In genomic region chr17:84747212-84747611, GRCm38 (mm10) we compare ENCODE assay signal across 11 mouse cellular contexts. TPM values are rescaled to one million over a fixed set of nuclear protein-coding genes. Genes with fewer than 3 reads are reported as not detected.
DNase-seq lines count a peak whose midpoint lies in the region; ATAC-seq and TF ChIP-seq lines count a peak whose summit lies in the region.
"Had no signal": no experiment of that assay in that cellular context is flagged by ENCODE, and none has a peak within 500 bp of the region (broad histone marks: within the 10 kb centered on the region; RNA-seq: fewer than 3 reads in every experiment).

No protein-coding gene starts in this region.

- no peak for DNase-seq in frontal cortex, postnatal 14 days (ENCODE audit: low spot score in 2 of 2)
- no peak for DNase-seq in liver, embryonic 13.5 days
- DNase-seq in liver, postnatal 0 days: no peak
- peak; percentile 67 for DNase-seq in midbrain, postnatal 0 days (ENCODE audit: low spot score)
- DNase-seq in cerebellum, postnatal 25 days: no peak

- H3K9me3 ChIP-seq in liver, embryonic 13.5 days (replicated peaks): no peaks in the 10 kb centered on the region
- H3K9me3 ChIP-seq in liver, postnatal 0 days (ENCODE audit: low read length): no peaks in the 10 kb centered on the region
- H3K9me3 ChIP-seq in embryonic facial prominence, embryonic 15.5 days (replicated peaks): no peaks in the 10 kb centered on the region
- H3K9me3 ChIP-seq in midbrain, postnatal 0 days (ENCODE audit: low read length): no peaks in the 10 kb centered on the region
- H3K9me3 ChIP-seq in kidney, embryonic 14.5 days (ENCODE audit: control insufficient read depth, low read length): no peaks in the 10 kb centered on the region
- H3K9me3 ChIP-seq: neural tube, embryonic 12.5 days had no signal

- H3K27ac ChIP-seq in liver, embryonic 13.5 days: 0 out of 2 replicates have a peak overlapping the region, but pooled peaks have one; percentile 16
- no peak overlapping the region for H3K27ac ChIP-seq in liver, postnatal 0 days (ENCODE audit: low read depth)
- 0 out of 2 replicates have a peak overlapping the region, but pooled peaks have one; percentile 28 for H3K27ac ChIP-seq in embryonic facial prominence, embryonic 15.5 days (replicated peaks)
- no peak overlapping the region for H3K27ac ChIP-seq in midbrain, postnatal 0 days (ENCODE audit: low read depth, low read length)
- no peak overlapping the region for H3K27ac ChIP-seq in kidney, embryonic 14.5 days (ENCODE audit: low read depth, low read length)
- H3K27ac ChIP-seq: macrophage; neural tube, embryonic 12.5 days had no signal

- 79% methylated on average over 6 of the region's 6 CpGs for WGBS in liver, embryonic 13.5 days (ENCODE audit: insufficient replicate concordance)
- 78% methylated on average over 6 of the region's 6 CpGs for WGBS in liver, postnatal 0 days (ENCODE audit: insufficient replicate concordance)
- WGBS in embryonic facial prominence, embryonic 15.5 days: 54% methylated on average over 6 of the region's 6 CpGs
- WGBS in midbrain, postnatal 0 days: 51% methylated on average over 6 of the region's 6 CpGs
- 75% methylated on average over 6 of the region's 6 CpGs for WGBS in kidney, embryonic 14.5 days

- no peak overlapping the region for H3K4me3 ChIP-seq in liver, embryonic 13.5 days (replicated peaks)
- H3K4me3 ChIP-seq in liver, postnatal 0 days (ENCODE audit: low read depth, low read length): no peak overlapping the region
- H3K4me3 ChIP-seq in embryonic facial prominence, embryonic 15.5 days (replicated peaks): no peak overlapping the region
- H3K4me3 ChIP-seq in midbrain, postnatal 0 days (ENCODE audit: low read depth, low read length): no peak overlapping the region
- H3K4me3 ChIP-seq in kidney, embryonic 14.5 days (ENCODE audit: low read length): no peak overlapping the region
- H3K4me3 ChIP-seq: neural tube, embryonic 12.5 days had no signal

- TF ChIP-seq CTCF in liver, postnatal 0 days (IDR thresholded peaks at IDR 0.05; ENCODE audit: low read depth): no peak
- TF ChIP-seq CTCF in midbrain, postnatal 0 days (IDR thresholded peaks at IDR 0.05): no peak

- no peak for TF ChIP-seq EP300 in liver, postnatal 0 days (IDR thresholded peaks at IDR 0.05; ENCODE audit: low read depth)

- ATAC-seq in frontal cortex, adult (ENCODE audit: low TSS enrichment): peak; percentile 75
- no peak for ATAC-seq in liver, embryonic 13.5 days (ENCODE audit: low read depth)
- ATAC-seq in liver, postnatal 0 days: no peak
- ATAC-seq in embryonic facial prominence, embryonic 15.5 days (ENCODE audit: insufficient number of reproducible peaks, low FRiP score, low TSS enrichment, low read depth): no peak
- no peak for ATAC-seq in midbrain, postnatal 0 days (ENCODE audit: low FRiP score)
- no peak for ATAC-seq in kidney, embryonic 14.5 days (ENCODE audit: low FRiP score, low TSS enrichment)

- H3K36me3 ChIP-seq in liver, embryonic 13.5 days: peaks cover 54% of the 10 kb centered on the region
- peaks cover 39% of the 10 kb centered on the region for H3K36me3 ChIP-seq in liver, postnatal 0 days (replicated peaks; ENCODE audit: insufficient read depth, low read length)
- peaks cover 23% of the 10 kb centered on the region for H3K36me3 ChIP-seq in embryonic facial prominence, embryonic 15.5 days
- H3K36me3 ChIP-seq in midbrain, postnatal 0 days (ENCODE audit: insufficient read depth, low read length): peaks cover 6% of the 10 kb centered on the region; the same call in 1 of the 2 replicates
- peaks cover 15% of the 10 kb centered on the region; the same call in 1 of the 2 replicates for H3K36me3 ChIP-seq in kidney, embryonic 14.5 days (ENCODE audit: control insufficient read depth, insufficient read depth, low read length)

- H3K4me2 ChIP-seq in liver, embryonic 13.5 days: no peak overlapping the region
- H3K4me2 ChIP-seq in liver, postnatal 0 days (ENCODE audit: low read depth, low read length): no peak overlapping the region
- no peak overlapping the region for H3K4me2 ChIP-seq in embryonic facial prominence, embryonic 15.5 days (replicated peaks)
- no peak overlapping the region for H3K4me2 ChIP-seq in midbrain, postnatal 0 days (ENCODE audit: low read depth, low read length, poor library complexity, severe bottlenecking)
- no peak overlapping the region for H3K4me2 ChIP-seq in kidney, embryonic 14.5 days (replicated peaks; ENCODE audit: low read depth, low read length)
- H3K4me2 ChIP-seq: liver, embryonic 11.5 days; neural tube, embryonic 12.5 days had no signal

- 0 out of 2 replicates have a peak, but pooled peaks cover 2% of the 10 kb centered on the region for H3K4me1 ChIP-seq in liver, embryonic 13.5 days (replicated peaks)
- 0 out of 2 replicates have a peak, but pooled peaks cover 2% of the 10 kb centered on the region for H3K4me1 ChIP-seq in liver, postnatal 0 days (ENCODE audit: insufficient read depth)
- H3K4me1 ChIP-seq in embryonic facial prominence, embryonic 15.5 days: 0 out of 2 replicates have a peak, but pooled peaks cover 4% of the 10 kb centered on the region
- no peaks in the 10 kb centered on the region for H3K4me1 ChIP-seq in midbrain, postnatal 0 days (ENCODE audit: insufficient read depth, low read length)
- H3K4me1 ChIP-seq in kidney, embryonic 14.5 days (ENCODE audit: control insufficient read depth, insufficient read depth, low read length): peaks cover 8% of the 10 kb centered on the region; the same call in 1 of the 2 replicates

- H3K9ac ChIP-seq in liver, embryonic 13.5 days: no peak overlapping the region
- no peak overlapping the region for H3K9ac ChIP-seq in liver, postnatal 0 days (replicated peaks)
- H3K9ac ChIP-seq in embryonic facial prominence, embryonic 15.5 days: no peak overlapping the region
- H3K9ac ChIP-seq in midbrain, postnatal 0 days (replicated peaks; ENCODE audit: low read length, poor library complexity, severe bottlenecking): no peak overlapping the region
- no peak overlapping the region for H3K9ac ChIP-seq in kidney, embryonic 14.5 days (ENCODE audit: low read depth, low read length)
- H3K9ac ChIP-seq: neural tube, embryonic 12.5 days had no signal

- H3K27me3 ChIP-seq in liver, embryonic 13.5 days: no peaks in the 10 kb centered on the region
- no peaks in the 10 kb centered on the region for H3K27me3 ChIP-seq in liver, postnatal 0 days (ENCODE audit: insufficient read depth, low read length)
- H3K27me3 ChIP-seq in embryonic facial prominence, embryonic 15.5 days: no peaks in the 10 kb centered on the region
- H3K27me3 ChIP-seq in midbrain, postnatal 0 days (ENCODE audit: insufficient read depth, low read length): no peaks in the 10 kb centered on the region
- no peaks in the 10 kb centered on the region for H3K27me3 ChIP-seq in kidney, embryonic 14.5 days (ENCODE audit: control insufficient read depth, insufficient read depth, low read length)
- H3K27me3 ChIP-seq: neural tube, embryonic 12.5 days had no signal

RNA-seq across cellular contexts. Expression of gene Lrpprc, which starts 43.4 kb away (rescaled TPM):
- polyA plus RNA-seq in liver, embryonic 13.5 days (2015; fragmentation: Nextera tagmentation; extraction: Ambion mirVana): 42.1 and 52.3 TPM in 2 replicates
- 29.2 and 33.9 TPM in 2 replicates for polyA plus RNA-seq in liver, postnatal 0 days (2015; fragmentation: Nextera tagmentation; extraction: Ambion mirVana)
- polyA plus RNA-seq in embryonic facial prominence, embryonic 15.5 days (2015; fragmentation: Nextera tagmentation; extraction: Ambion mirVana): 33.6 and 34.3 TPM in 2 replicates
- total RNA-seq in midbrain, postnatal 0 days (2014; rRNA removed): 53.5 and 68.0 TPM in 2 replicates
- polyA plus RNA-seq in midbrain, postnatal 0 days (2015; fragmentation: Nextera tagmentation; extraction: Ambion mirVana): 39.1 and 41.3 TPM in 2 replicates
- 26.9 and 64.7 TPM in 2 replicates for polyA plus RNA-seq in kidney, embryonic 14.5 days (2014; fragmentation: Nextera tagmentation; extraction: Ambion mirVana)

Comparison
In these comparisons a context has a peak if more than half of its experiments do, and no peak if none do; other contexts are left out.
1. H3K27ac ChIP-seq: peak in liver, embryonic 13.5 days (single experiment) and embryonic facial prominence, embryonic 15.5 days (single experiment); none in liver, postnatal 0 days (single experiment), midbrain, postnatal 0 days (single experiment) and kidney, embryonic 14.5 days (single experiment).